Mouse (Mus musculus): ENCODE measurements at regions not wholly inside any gene's neighbourhood (a gene's known extent, or its start where the extent isn't known, plus 50 kb on each side); places are given as distances from the start of the nearest gene placed in this dataset.

- DNase-seq (ENCODE audit: low spot score in 2 of 2): no peak
These were observed 485.8 kb downstream of the Epha4 start for GRCm38 (mm10) chr1:77029091-77029490.

- no peak for DNase-seq (ENCODE audit: low spot score in 2 of 2)
These were observed 470.9 kb downstream of the Epha4 start for GRCm38 (mm10) chr1:77043749-77044564.

DNA sequence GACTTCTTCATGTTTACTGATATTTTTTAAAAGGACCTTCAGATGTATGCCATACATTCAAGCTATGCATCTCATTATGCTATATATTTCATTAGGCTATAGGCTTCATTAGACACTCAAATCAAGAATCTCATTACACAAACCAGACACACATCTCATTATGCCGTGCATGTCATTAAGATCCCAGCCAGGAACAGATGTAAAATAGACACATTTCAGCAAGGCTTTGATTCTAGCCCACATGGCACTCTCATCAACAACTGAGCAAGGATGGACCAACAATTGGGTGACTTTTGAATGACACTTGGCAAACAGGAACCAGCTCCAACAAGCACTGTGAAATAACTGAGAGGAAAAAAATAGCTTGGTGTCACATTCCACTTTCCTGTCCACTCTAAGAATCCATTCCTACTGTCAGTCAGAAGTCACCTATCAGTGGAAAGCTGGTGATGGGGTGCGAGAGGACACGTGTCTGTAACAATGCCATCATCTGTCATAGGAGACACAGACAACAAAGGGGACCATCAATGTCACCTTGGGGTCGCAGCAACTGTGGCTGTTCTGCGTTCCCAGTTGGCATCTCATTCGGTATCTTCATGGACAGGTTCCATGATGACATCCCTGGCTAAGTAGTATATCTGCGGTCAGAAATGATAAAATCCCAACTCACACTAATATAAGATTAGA lies 466.0 kb downstream of the Epha4 start:
- DNase-seq (ENCODE audit: low spot score in 2 of 2): no peak

DNA sequence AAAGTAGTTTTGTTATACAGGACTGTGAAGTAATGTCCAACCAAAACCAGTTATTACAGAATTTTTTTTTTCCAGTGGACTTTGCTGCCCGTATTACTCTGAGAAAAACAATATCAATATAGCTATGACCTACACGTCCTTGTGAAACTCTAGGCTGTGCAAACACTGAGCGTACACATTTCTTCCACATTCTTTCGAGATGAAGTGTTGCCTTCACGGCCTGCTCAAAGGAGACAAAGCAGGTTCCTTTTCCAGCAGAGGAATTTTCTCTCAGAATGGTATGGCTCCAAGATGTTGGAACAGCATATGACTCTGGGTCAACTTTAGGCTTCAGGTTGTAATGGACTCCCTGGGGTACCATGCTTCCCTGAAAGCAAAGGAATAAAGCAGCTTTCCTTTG lies 463.6 kb downstream of the Epha4 start:
- DNase-seq (ENCODE audit: low spot score in 2 of 2): no peak

DNA sequence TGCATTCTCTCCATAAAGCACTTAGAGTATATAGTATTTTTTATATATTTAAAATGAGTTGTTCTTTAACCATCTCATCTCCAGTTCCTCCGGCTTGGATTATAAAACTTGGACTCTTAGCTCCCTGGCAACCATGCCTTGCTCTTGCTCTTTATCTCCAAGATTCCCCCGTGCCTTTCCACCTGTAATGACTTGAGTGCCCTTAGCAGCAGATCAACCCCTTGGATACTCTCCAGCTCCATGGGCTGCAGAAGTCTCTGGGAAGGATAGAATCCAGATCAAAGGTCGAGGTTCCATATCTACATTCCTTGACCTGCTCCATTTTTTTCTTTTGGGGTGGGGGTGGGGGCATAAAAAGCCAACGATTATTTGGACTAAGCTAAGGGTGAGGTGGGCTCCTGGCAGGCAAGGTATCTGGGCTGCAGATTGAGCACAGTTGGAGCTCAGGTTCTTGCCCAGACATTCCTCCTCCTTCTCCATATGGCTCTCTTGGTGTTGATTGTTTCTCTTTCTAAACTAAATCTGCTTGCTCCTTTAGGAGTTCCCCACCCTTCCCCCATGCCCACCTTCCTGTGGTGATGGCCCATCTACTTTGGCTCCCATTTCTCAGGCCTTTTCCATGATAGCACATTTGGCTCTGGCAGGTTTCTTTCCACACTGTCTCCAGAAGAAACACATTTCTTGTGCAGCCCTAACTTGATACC lies 460.9 kb downstream of the Epha4 start:
- DNase-seq (ENCODE audit: low spot score in 2 of 2): no peak

DNA sequence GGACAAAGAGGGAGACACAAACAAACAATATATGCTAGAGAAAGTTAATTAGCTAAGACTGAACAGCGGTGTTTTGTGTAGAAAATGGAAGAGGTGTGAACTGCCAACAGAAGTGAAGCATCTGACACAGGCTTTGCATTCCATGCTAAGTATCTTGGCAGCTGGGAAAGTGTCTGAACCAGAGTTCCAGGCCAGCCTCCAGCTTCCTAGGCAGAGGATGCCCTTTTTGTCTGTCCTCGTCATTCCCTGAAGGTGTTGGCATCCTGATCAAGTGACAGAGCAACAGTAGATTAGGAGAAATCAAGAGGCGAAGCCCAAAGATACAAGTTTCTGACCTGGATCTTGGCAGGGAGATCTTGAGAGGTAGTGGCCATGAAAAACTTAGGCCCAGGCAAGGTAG lies 452.4 kb downstream of the Epha4 start:
- no peak for DNase-seq (ENCODE audit: low spot score in 2 of 2)

- DNase-seq (ENCODE audit: low spot score in 2 of 2): no peak
These were observed 441.8 kb downstream of the Epha4 start for GRCm38 (mm10) chr1:77073071-77073470.

DNA sequence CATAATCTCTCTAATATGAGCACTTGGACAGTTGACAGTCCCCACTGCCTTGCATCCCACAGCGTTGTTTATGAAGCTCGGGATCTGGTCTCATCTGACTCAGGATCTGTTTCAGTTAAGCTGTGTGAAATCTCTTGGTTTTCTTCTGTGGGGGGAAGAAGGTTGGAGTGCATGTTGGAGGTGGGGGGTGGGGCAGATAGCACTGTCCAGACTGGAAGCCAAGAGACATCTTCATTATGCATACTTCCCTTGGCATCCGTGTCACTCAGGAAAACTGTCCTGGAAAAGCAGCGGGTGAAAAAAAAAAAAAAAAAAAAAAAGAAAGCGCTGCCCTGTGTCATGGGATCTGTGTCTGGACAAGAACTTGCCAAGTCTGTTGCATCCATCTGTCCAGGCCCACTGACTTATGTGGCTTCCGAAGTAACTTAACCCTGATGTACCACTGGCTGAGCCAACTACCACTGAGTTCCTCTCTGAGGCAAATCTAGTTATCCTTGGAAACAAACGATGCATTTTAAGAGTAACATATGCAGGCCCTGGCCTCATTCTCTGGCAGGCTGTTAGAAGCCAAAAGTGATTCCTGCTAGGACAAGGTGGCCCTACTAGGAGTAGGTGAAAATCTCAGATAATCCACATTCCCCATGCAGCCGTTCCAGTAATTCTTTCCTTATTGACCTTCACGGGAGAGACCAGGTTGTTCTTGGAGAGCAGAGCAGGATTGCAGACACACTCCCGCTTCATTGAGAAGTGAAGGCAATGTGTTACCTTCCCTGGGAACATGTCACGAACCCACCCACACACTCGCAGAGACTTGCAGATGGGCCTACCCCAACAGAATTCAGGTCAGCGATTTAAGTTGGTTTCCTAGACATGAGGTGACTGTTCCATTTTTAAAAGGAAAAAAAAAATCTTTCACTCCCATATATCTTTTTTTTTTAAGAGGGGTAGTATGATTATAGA lies 439.7 kb downstream of the Epha4 start:
- DNase-seq (ENCODE audit: low spot score in 2 of 2): no peak

GRCm38 (mm10) chr1:77080767-77081166 lies 434.1 kb downstream of the Epha4 start:
- no peak for DNase-seq (ENCODE audit: low spot score in 2 of 2)

GRCm38 (mm10) chr1:77081660-77082059 lies 433.2 kb downstream of the Epha4 start:
- no peak for DNase-seq (ENCODE audit: low spot score in 2 of 2)

GRCm38 (mm10) chr1:77082410-77082809 lies 432.5 kb downstream of the Epha4 start:
- DNase-seq (ENCODE audit: low spot score in 2 of 2): no peak

GRCm38 (mm10) chr1:77093551-77093950 lies 421.3 kb downstream of the Epha4 start:
- no peak for DNase-seq (ENCODE audit: low spot score in 2 of 2)

- no peak for DNase-seq (ENCODE audit: low spot score in 2 of 2)
These were observed 413.1 kb downstream of the Epha4 start for GRCm38 (mm10) chr1:77101726-77102272.

DNA sequence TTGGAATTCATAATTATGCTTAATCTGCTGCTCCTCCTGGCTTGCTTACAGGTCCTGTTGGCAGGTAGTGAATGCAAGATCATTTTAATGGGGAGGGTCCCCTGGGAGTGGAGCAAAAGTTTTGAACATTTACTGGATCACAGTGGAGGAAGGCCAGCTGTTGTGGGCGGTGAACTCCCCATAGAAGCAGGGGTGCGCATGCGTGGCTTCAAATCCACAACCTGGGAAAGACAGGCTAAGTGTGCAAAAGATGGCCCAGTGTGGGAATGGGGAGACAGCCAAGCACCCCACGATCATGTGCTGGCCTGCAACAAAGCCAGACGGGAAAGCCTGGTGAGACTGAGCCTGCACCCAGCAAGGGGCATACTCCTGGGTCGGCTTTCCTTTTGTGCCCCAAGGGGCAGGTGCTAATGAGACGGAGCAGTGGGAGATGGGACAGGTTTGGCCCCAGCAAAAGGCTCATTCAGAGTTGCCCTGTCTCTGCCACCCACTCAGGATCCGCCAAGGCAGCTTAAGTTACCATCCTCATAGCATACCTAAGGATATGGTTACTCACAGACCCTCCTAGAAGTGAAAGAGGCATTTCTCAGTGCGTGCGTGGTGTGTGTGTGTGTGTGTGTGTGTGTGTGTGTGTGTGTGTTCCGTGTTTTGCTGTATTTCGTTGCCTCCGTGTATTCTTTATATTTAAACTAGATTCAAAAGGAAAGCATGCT lies 412.3 kb downstream of the Epha4 start:
- no peak for DNase-seq (ENCODE audit: low spot score in 2 of 2)

DNA sequence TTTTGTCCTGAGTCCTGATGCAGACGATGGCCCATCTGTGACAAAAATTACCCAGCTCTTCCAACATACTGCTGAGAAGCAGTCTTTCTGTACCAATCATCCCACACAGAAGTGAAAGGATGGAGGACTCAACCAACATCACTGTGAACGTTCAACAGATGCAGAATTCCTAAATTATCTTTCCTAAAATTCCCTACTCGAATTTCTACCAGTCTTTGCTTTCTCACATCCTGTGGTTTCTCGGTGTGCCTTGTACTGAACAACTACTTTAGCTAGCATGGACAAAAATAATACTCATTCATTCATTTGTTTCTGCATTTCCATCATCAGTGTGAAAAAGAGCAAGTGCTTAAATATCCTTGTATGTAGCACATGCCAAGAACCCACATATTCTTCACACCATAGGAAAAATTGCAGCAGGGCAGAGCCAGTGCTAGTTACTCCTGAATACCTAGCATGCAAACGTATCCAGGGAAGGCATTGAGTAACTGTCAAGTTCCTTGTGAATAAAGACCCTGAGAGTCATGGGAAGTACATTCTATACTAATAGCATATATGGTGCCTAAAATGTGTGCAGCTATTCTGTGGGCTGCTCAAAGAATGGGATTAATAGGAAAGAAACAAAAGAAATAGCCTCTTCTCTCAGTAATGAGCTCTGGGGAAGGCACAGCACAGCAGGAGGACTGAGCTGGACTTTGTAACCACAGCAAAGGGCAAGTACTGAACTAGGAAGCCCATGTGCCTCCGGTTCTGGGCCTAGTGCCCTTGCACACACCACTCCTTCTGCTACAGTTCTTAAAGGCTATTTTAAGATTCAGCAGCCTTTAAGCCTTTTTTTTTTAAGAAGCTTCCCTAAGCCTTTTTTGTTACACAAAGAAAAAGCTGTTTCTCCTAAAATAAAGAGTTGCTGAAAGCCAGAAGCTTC lies 404.8 kb downstream of the Epha4 start:
- peak in 1 of 2 experiments; percentile 6 for DNase-seq (ENCODE audit: low spot score in 2 of 2)

GRCm38 (mm10) chr1:77128411-77128810 lies 386.5 kb downstream of the Epha4 start:
- DNase-seq (ENCODE audit: low spot score in 2 of 2): no peak

DNA sequence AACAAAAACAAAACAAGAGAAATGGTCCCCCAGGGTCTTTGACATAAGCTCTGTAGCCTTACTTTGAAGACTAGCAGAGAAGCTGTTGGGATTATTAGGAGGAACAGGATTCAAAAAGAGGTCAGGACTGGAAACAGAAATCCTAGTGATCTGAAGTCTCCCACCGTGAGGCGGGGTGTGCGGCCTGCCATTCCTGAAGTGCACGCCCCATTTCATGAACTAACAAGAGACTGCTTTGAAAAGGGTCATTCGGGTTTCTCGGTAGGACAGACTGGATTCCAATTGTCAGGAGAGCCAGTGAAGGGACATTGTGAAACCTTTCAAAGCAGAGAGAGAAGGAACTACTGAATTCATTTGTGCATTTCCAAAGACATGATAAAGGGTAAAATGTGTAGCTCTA lies 377.2 kb downstream of the Epha4 start:
- DNase-seq (ENCODE audit: low spot score in 2 of 2): no peak

- DNase-seq (ENCODE audit: low spot score in 2 of 2): no peak
These were observed 374.0 kb downstream of the Epha4 start for GRCm38 (mm10) chr1:77140906-77141305.

- DNase-seq (ENCODE audit: low spot score in 2 of 2): no peak
These were observed 366.8 kb downstream of the Epha4 start for GRCm38 (mm10) chr1:77148052-77148451.
